Mouse (Mus musculus): ENCODE results near the gene Fez2. TPM values are rescaled to one million over a fixed set of nuclear protein-coding genes. Genes with fewer than 3 reads are reported as not detected.

The Fez2 gene
- polyA plus RNA-seq, 1 experiment from 2014 or later, result 18.7 TPM

- Histone ChIP-seq H3K4me2 (no peak overlapping the region), H3K9ac (no peak overlapping the region), H3K36me3 (replicated peaks) (no peaks in the 10 kb centered on the region), H3K9me3 (replicated peaks) (no peaks in the 10 kb centered on the region), H3K27me3 (no peaks in the 10 kb centered on the region), H3K27ac (replicated peaks) (peak overlapping the region; percentile 55), H3K4me1 (replicated peaks) (peaks cover 5% of the 10 kb centered on the region; the same call in 1 of the 2 replicates), H3K4me3 (replicated peaks) (no peak overlapping the region)
- 71% methylated on average over 9 of the region's 9 CpGs for WGBS (ENCODE audit: insufficient replicate concordance)
- ATAC-seq (ENCODE audit: insufficient read depth), result peak; percentile 81
These were observed 29.7 kb downstream of the Fez2 start for GRCm38 (mm10) chr17:78388101-78388847.

GRCm38 (mm10) chr17:78387665-78388064 is 30.3 kb downstream of the Fez2 start:
- peak overlapping the region; percentile 55 for H3K27ac ChIP-seq (replicated peaks)
- no peak for ATAC-seq (ENCODE audit: insufficient read depth)
- no peak overlapping the region for H3K9ac ChIP-seq
- no peak overlapping the region for H3K4me2 ChIP-seq
- no peak overlapping the region for H3K4me3 ChIP-seq (replicated peaks)
- H3K4me1 ChIP-seq (replicated peaks), result peaks cover 5% of the 10 kb centered on the region; the same call in 1 of the 2 replicates
- 54% methylated on average over 9 of the region's 9 CpGs for WGBS (ENCODE audit: insufficient replicate concordance)
- no peaks in the 10 kb centered on the region for H3K9me3 ChIP-seq (replicated peaks)
- peaks cover 3% of the 10 kb centered on the region for H3K36me3 ChIP-seq (replicated peaks)
- H3K27me3 ChIP-seq, result no peaks in the 10 kb centered on the region

- H3K36me3 ChIP-seq (replicated peaks), result peaks cover 29% of the 10 kb centered on the region
- H3K27me3 ChIP-seq, result no peaks in the 10 kb centered on the region
- H3K27ac ChIP-seq (replicated peaks), result peak overlapping the region; percentile 57
- ATAC-seq (ENCODE audit: insufficient read depth), result peak; percentile 45; the same call in 1 of the 2 replicates
- 0 out of 2 replicates have a peak, but pooled peaks cover 7% of the 10 kb centered on the region for H3K4me1 ChIP-seq (replicated peaks)
- no peak overlapping the region for H3K9ac ChIP-seq
- H3K4me2 ChIP-seq, result no peak overlapping the region
- no peak overlapping the region for H3K4me3 ChIP-seq (replicated peaks)
- H3K9me3 ChIP-seq (replicated peaks), result no peaks in the 10 kb centered on the region
- 76% methylated on average over 3 of the region's 3 CpGs for WGBS (ENCODE audit: insufficient replicate concordance)
These were observed 35.6 kb downstream of the Fez2 start for GRCm38 (mm10) chr17:78382321-78382720.

GRCm38 (mm10) chr17:78379730-78380245 is 38.2 kb downstream of the Fez2 start:
- 0 out of 2 replicates have a peak, but pooled peaks cover 7% of the 10 kb centered on the region for H3K4me1 ChIP-seq (replicated peaks)
- H3K27ac ChIP-seq (replicated peaks), result peak overlapping the region; percentile 56; the same call in 1 of the 2 replicates
- no peak overlapping the region for H3K4me2 ChIP-seq
- H3K27me3 ChIP-seq, result no peaks in the 10 kb centered on the region
- WGBS (ENCODE audit: insufficient replicate concordance), result 78% methylated on average over 11 of the region's 11 CpGs
- H3K9ac ChIP-seq, result no peak overlapping the region
- H3K36me3 ChIP-seq (replicated peaks), result peaks cover 29% of the 10 kb centered on the region
- H3K4me3 ChIP-seq (replicated peaks), result no peak overlapping the region
- no peak; the same call in 1 of the 2 replicates for ATAC-seq (ENCODE audit: insufficient read depth)
- no peaks in the 10 kb centered on the region for H3K9me3 ChIP-seq (replicated peaks)

- ATAC-seq (ENCODE audit: insufficient read depth), result no peak
- no peaks in the 10 kb centered on the region for H3K27me3 ChIP-seq
- H3K27ac ChIP-seq (replicated peaks), result peak overlapping the region; percentile 56; the same call in 1 of the 2 replicates
- H3K4me3 ChIP-seq (replicated peaks), result no peak overlapping the region
- H3K36me3 ChIP-seq (replicated peaks), result peaks cover 29% of the 10 kb centered on the region
- no peak overlapping the region for H3K9ac ChIP-seq
- no peaks in the 10 kb centered on the region for H3K9me3 ChIP-seq (replicated peaks)
- no peak overlapping the region for H3K4me2 ChIP-seq
- 75% methylated on average over 8 of the region's 8 CpGs for WGBS (ENCODE audit: insufficient replicate concordance)
- H3K4me1 ChIP-seq (replicated peaks), result 0 out of 2 replicates have a peak, but pooled peaks cover 7% of the 10 kb centered on the region
These were observed 38.7 kb downstream of the Fez2 start for GRCm38 (mm10) chr17:78379079-78379729.

GRCm38 (mm10) chr17:78376587-78376986 is 41.4 kb downstream of the Fez2 start:
- Histone ChIP-seq H3K4me3 (replicated peaks) (no peak overlapping the region), H3K36me3 (replicated peaks) (peaks cover 16% of the 10 kb centered on the region), H3K4me2 (no peak overlapping the region), H3K9ac (no peak overlapping the region), H3K27ac (replicated peaks) (no peak overlapping the region), H3K4me1 (replicated peaks) (0 out of 2 replicates have a peak, but pooled peaks cover 4% of the 10 kb centered on the region), H3K27me3 (no peaks in the 10 kb centered on the region), H3K9me3 (replicated peaks) (no peaks in the 10 kb centered on the region)
- ATAC-seq (ENCODE audit: insufficient read depth), result no peak
- 58% methylated on average over 8 of the region's 8 CpGs for WGBS (ENCODE audit: insufficient replicate concordance)

GRCm38 (mm10) chr17:78374756-78375155 is 43.2 kb downstream of the Fez2 start:
- Histone ChIP-seq H3K36me3 (replicated peaks) (peaks cover 13% of the 10 kb centered on the region), H3K4me1 (replicated peaks) (no peaks in the 10 kb centered on the region), H3K27me3 (no peaks in the 10 kb centered on the region), H3K27ac (replicated peaks) (no peak overlapping the region), H3K4me3 (replicated peaks) (no peak overlapping the region), H3K9me3 (replicated peaks) (no peaks in the 10 kb centered on the region), H3K9ac (no peak overlapping the region), H3K4me2 (no peak overlapping the region)
- WGBS (ENCODE audit: insufficient replicate concordance), result 73% methylated on average over 10 of the region's 10 CpGs
- no peak for ATAC-seq (ENCODE audit: insufficient read depth)

GRCm38 (mm10) chr17:78373849-78374248 is 44.1 kb downstream of the Fez2 start:
- Histone ChIP-seq H3K36me3 (replicated peaks) (peaks cover 13% of the 10 kb centered on the region), H3K4me3 (replicated peaks) (no peak overlapping the region), H3K27me3 (no peaks in the 10 kb centered on the region), H3K4me1 (replicated peaks) (no peaks in the 10 kb centered on the region), H3K9ac (no peak overlapping the region), H3K27ac (replicated peaks) (no peak overlapping the region), H3K4me2 (no peak overlapping the region), H3K9me3 (replicated peaks) (no peaks in the 10 kb centered on the region)
- no peak for ATAC-seq (ENCODE audit: insufficient read depth)
- WGBS (ENCODE audit: insufficient replicate concordance), result 71% methylated on average over 8 of the region's 8 CpGs

- 68% methylated on average over 6 of the region's 6 CpGs for WGBS (ENCODE audit: insufficient replicate concordance)
- Histone ChIP-seq H3K4me1 (replicated peaks) (no peaks in the 10 kb centered on the region), H3K4me2 (no peak overlapping the region), H3K4me3 (replicated peaks) (no peak overlapping the region), H3K9ac (no peak overlapping the region), H3K36me3 (replicated peaks) (peaks cover 8% of the 10 kb centered on the region), H3K9me3 (replicated peaks) (no peaks in the 10 kb centered on the region), H3K27me3 (no peaks in the 10 kb centered on the region), H3K27ac (replicated peaks) (no peak overlapping the region)
- ATAC-seq (ENCODE audit: insufficient read depth), result no peak
These were observed 44.8 kb downstream of the Fez2 start for GRCm38 (mm10) chr17:78373174-78373573.

GRCm38 (mm10) chr17:78370445-78370844 is 47.5 kb downstream of the Fez2 start:
- 68% methylated on average over 1 of the region's 1 CpGs for WGBS (ENCODE audit: insufficient replicate concordance)
- H3K9ac ChIP-seq, result no peak overlapping the region
- H3K9me3 ChIP-seq (replicated peaks), result no peaks in the 10 kb centered on the region

GRCm38 (mm10) chr17:78368481-78368880 is 49.5 kb downstream of the Fez2 start:
- no peak for ATAC-seq (ENCODE audit: insufficient read depth)

More at GRCm38 (mm10) chr17:78370445-78370844, 47.5 kb downstream of the Fez2 start:
- Histone ChIP-seq H3K27me3 (no peaks in the 10 kb centered on the region), H3K4me2 (no peak overlapping the region), H3K4me3 (replicated peaks) (no peak overlapping the region), H3K36me3 (replicated peaks) (no peaks in the 10 kb centered on the region), H3K4me1 (replicated peaks) (no peaks in the 10 kb centered on the region), H3K27ac (replicated peaks) (no peak overlapping the region)
- ATAC-seq (ENCODE audit: insufficient read depth), result no peak

More at GRCm38 (mm10) chr17:78368481-78368880, 49.5 kb downstream of the Fez2 start:
- Histone ChIP-seq H3K4me3 (replicated peaks) (no peak overlapping the region), H3K4me1 (replicated peaks) (no peaks in the 10 kb centered on the region), H3K9ac (no peak overlapping the region), H3K27ac (replicated peaks) (no peak overlapping the region), H3K9me3 (replicated peaks) (no peaks in the 10 kb centered on the region), H3K27me3 (no peaks in the 10 kb centered on the region), H3K36me3 (replicated peaks) (no peaks in the 10 kb centered on the region), H3K4me2 (no peak overlapping the region)
- WGBS (ENCODE audit: insufficient replicate concordance), result 74% methylated on average over 8 of the region's 8 CpGs

Data from liver, embryonic 15.5 days (tissue).